Mouse (Mus musculus): ENCODE measurements around the gene Olfr695.

- TF ChIP-seq POLR2A (IDR thresholded peaks at IDR 0.05; ENCODE audit: control insufficient read depth, low read depth, low read length) (no peak), CTCF (IDR thresholded peaks at IDR 0.05; ENCODE audit: control insufficient read depth, insufficient read depth, insufficient replicate concordance, low read depth, low read length) (no peak)
Measured at GRCm38 (mm10) chr7:106680484-106680883, 35.7 kb downstream of the Olfr695 start, which contains the start of gene Olfr693.

Data from testis, adult 2 months (tissue).